Mouse (Mus musculus) frontal cortex, postnatal 14 days (tissue): ENCODE data around the gene Pdzk1.
A peak's percentile ranks its signal among the peaks of the same experiment; 100 is the strongest.

Source experiments
- DNase-seq, 2 experiments: peaks; one replicate each; pipeline ENCODE4 v3.0.0; 2022; ENCODE audit warnings: low spot score in 2 of 2

Pdzk1 gene

GRCm38 (mm10) chr3:96882061-96882849 is 53.2 kb downstream of the Pdzk1 start:
- no peak for DNase-seq

- no peak for DNase-seq
Measured at GRCm38 (mm10) chr3:96883690-96884089, 54.6 kb downstream of the Pdzk1 start.

- no peak for DNase-seq
Measured at GRCm38 (mm10) chr3:96902336-96902999, 73.4 kb downstream of the Pdzk1 start.

GRCm38 (mm10) chr3:96904393-96904792 is 75.3 kb downstream of the Pdzk1 start, which contains the start of gene Gja5:
Gja5 (plus strand) TSS chr3:96904693.
- no peak for DNase-seq

GRCm38 (mm10) chr3:96904851-96905541 is 75.9 kb downstream of the Pdzk1 start, which contains the start of gene Gpr89:
Gpr89 (minus strand) TSS chr3:96905346.
- DNase-seq = peak; percentile 90 to 96

GRCm38 (mm10) chr3:96905592-96905991 is 76.5 kb downstream of the Pdzk1 start:
- DNase-seq = no peak
